Mouse (Mus musculus) embryonic facial prominence, embryonic 11.5 days (tissue): ENCODE measurements around the gene 1700013G24Rik. TPM values are rescaled to one million over a fixed set of nuclear protein-coding genes. Genes with fewer than 3 reads are reported as not detected.
"Not testable (repeated sequence)": the region's sequence is repeated elsewhere in the genome, so short reads cannot be mapped to it uniquely, and the experiment has no call there.

Experiments
- ATAC-seq: fragments of 200-750 bp; cut with Nextera tagmentation; replicated peaks from 2 replicates; pipeline ENCODE4 v1.8.0; 2017; ENCODE audit warnings: low read depth; ENCODE audit not compliant: insufficient number of reproducible peaks, low FRiP score, low TSS enrichment
- DNase-seq: peaks from one replicate; pipeline ENCODE4 v3.0.0-alpha.2; 2015; ENCODE audit warnings: low spot score
- H3K27ac ChIP-seq: fragments of 300-500 bp; sonication (generic); replicated peaks from 2 replicates; pipeline ENCODE4 v1.5.1; 2014; ENCODE audit warnings: mild to moderate bottlenecking, low read depth, low read length, control low read depth
- H3K27me3 ChIP-seq: fragments of 300-500 bp; sonication (generic); 2 replicates; pipeline ENCODE4 v1.6.1; 2014; ENCODE audit warnings: mild to moderate bottlenecking, low read length, moderate library complexity, mixed read lengths; ENCODE audit not compliant: control insufficient read depth, insufficient read depth
- H3K36me3 ChIP-seq: fragments of 300-500 bp; sonication (generic); replicated peaks from 2 replicates; pipeline ENCODE4 v1.6.1; 2014; ENCODE audit warnings: low read depth, mild to moderate bottlenecking, low read length, moderate library complexity, mixed read lengths; ENCODE audit not compliant: control insufficient read depth, insufficient read depth
- H3K4me1 ChIP-seq: fragments of 300-500 bp; sonication (generic); 2 replicates; pipeline ENCODE4 v1.6.1; 2014; ENCODE audit warnings: low read length, mixed read lengths; ENCODE audit not compliant: control insufficient read depth, insufficient read depth
- H3K4me2 ChIP-seq: fragments of 300-500 bp; sonication (generic); 2 replicates; pipeline ENCODE4 v1.6.1; 2014; ENCODE audit warnings: low read depth, mild to moderate bottlenecking, control low read depth, low read length, moderate library complexity
- H3K4me3 ChIP-seq: fragments of 300-500 bp; sonication (generic); 2 replicates; pipeline ENCODE4 v1.5.1; 2014; ENCODE audit warnings: low read depth, low read length, control low read depth
- H3K9ac ChIP-seq: fragments of 300-500 bp; sonication (generic); replicated peaks from 2 replicates; pipeline ENCODE4 v1.6.1; 2014; ENCODE audit warnings: mild to moderate bottlenecking, control low read depth, low read length
- H3K9me3 ChIP-seq: fragments of 300-500 bp; sonication (generic); replicated peaks from 2 replicates; pipeline ENCODE4 v1.6.1; 2016; ENCODE audit warnings: mild to moderate bottlenecking, low read length, inconsistent platforms, mixed read lengths; ENCODE audit not compliant: control insufficient read depth
- WGBS: fragments of 180-500 bp; shearing (Covaris S2); extraction: QIAGEN DNeasy Blood & Tissue Kit; methylation state at CpG from one replicate; pipeline ENCODE4 v1.1.7; 2014; 5-methylcytosine and 5-hydroxymethylcytosine counted together
- polyA plus RNA-seq: library from polyadenylated mRNA; unstranded; fragments of >200 nt; fragmentation: Nextera tagmentation; extraction: Ambion mirVana; gene quantifications from 2 replicates; pipeline ENCODE4 v1.2.1, GENCODE M21; 2014

1700013G24Rik gene
- polyA plus RNA-seq, 1 experiment from 2014 or later, result not detected

DNA sequence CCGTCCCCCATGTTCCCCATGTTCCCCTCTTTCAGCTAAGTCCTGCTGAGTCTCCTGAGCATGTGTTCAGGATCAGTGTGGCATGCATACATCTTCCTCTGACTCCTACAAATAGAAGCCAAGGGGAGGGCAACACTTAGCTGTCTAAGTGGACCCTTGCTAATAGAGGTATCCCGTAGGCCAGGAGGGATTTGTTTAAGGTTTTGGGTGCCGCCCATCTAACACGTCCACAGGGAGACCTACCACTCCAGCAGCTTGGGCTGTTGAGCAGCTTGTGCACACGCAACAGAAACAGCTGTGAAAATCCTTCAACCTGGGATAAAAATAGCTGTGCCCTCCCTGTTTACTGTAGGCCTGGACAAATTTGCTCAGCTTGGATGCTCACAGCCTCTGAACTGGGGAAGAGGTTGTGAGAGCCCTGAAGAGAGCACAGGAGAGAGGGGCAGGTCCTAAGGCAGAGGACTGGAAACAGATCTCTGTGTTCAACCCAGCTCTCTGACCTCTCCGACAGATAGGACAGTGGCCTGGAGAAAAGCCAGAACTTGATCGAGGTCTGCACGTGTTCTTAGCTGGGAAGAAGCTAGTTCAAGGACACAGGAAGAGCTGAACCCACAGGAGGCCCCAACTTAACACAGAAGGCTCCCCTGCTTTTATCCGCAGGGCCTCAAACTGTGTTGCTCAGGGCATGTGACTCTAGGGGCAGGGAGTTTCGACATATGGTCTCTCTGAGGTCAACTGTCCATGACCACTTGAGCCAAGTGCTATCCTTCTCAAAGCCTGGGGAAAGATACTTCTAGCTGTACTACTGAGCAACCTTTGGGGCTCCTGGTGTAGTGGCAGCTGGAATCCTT is 20.2 kb upstream of the 1700013G24Rik start:
- H3K9ac ChIP-seq, DNase-seq, H3K4me3 ChIP-seq, H3K27ac ChIP-seq, H3K4me1 ChIP-seq, H3K4me2 ChIP-seq, H3K9me3 ChIP-seq, H3K27me3 ChIP-seq, H3K36me3 ChIP-seq, ATAC-seq: not testable (repeated sequence)
- WGBS, result 79% methylated on average over 10 of the region's 10 CpGs

- Histone ChIP-seq H3K4me2 (no peak overlapping the region), H3K9ac (no peak overlapping the region), H3K4me1 (no peaks in the 10 kb centered on the region), H3K27ac (no peak overlapping the region), H3K4me3 (no peak overlapping the region), H3K27me3 (no peaks in the 10 kb centered on the region), H3K36me3 (no peaks in the 10 kb centered on the region), H3K9me3 (no peaks in the 10 kb centered on the region)
- WGBS, result 88% methylated on average over 8 of the region's 8 CpGs
- DNase-seq, result no peak
- ATAC-seq, result no peak
Observed at GRCm38 (mm10) chr4:137436979-137437669, 16.0 kb upstream of the 1700013G24Rik start.

DNA sequence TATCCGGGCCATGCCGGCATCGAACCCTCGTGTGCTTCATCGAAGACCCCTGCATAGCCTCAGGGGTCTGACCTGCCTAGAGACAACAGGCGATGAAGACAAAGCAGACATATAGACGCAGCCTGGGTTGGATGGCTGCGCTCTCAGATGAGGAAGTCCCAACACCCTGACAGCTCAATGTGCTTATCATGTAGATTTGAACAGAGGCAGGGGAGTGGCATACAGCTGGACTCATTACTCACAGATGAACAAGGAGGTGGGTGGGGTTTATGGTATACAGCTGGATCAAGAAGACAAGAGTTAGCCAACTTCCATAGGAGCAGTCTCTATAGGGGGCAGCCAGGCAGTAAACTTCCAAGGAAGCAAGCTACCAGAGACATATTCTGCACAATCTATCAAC is 14.2 kb upstream of the 1700013G24Rik start:
- ATAC-seq, result no peak
- 88% methylated on average over 8 of the region's 8 CpGs for WGBS
- Histone ChIP-seq H3K27me3 (no peaks in the 10 kb centered on the region), H3K36me3 (no peaks in the 10 kb centered on the region), H3K9ac (no peak overlapping the region), H3K4me1 (no peaks in the 10 kb centered on the region), H3K4me3 (no peak overlapping the region), H3K9me3 (no peaks in the 10 kb centered on the region), H3K27ac (no peak overlapping the region), H3K4me2 (no peak overlapping the region)
- no peak for DNase-seq

GRCm38 (mm10) chr4:137441332-137441731 is 11.8 kb upstream of the 1700013G24Rik start:
- H3K4me2 ChIP-seq, result no peak overlapping the region
- DNase-seq, result no peak
- H3K27ac ChIP-seq, result no peak overlapping the region
- no peak overlapping the region for H3K9ac ChIP-seq
- no peaks in the 10 kb centered on the region for H3K27me3 ChIP-seq
- ATAC-seq, result no peak
- H3K4me1 ChIP-seq, result no peaks in the 10 kb centered on the region
- WGBS, result 78% methylated on average over 4 of the region's 4 CpGs
- H3K36me3 ChIP-seq, result no peaks in the 10 kb centered on the region
- no peaks in the 10 kb centered on the region for H3K9me3 ChIP-seq
- H3K4me3 ChIP-seq, result no peak overlapping the region

DNA sequence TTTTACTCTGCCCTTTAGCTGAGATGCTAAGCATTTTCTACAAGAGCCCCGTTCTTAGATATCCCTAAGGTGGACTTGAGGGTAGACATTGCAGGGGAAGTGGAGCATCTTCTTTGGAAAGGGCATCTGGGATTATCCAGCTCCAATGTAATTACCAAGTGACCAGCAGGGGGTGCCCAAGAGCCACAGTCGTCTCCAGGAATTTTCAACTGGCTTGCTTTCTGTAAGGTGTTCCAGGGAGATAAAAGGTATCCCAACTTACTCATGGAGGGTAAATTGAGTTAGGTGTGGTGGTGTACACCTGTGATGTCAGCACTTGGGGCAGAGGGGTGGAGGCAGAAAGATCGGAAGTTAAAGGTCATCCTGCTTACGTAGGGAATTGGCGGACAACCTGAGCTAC is 9.5 kb upstream of the 1700013G24Rik start:
- Histone ChIP-seq H3K27ac (no peak overlapping the region), H3K9ac (no peak overlapping the region), H3K36me3 (no peaks in the 10 kb centered on the region), H3K4me1 (no peaks in the 10 kb centered on the region), H3K9me3 (no peaks in the 10 kb centered on the region), H3K4me2 (no peak overlapping the region), H3K4me3 (no peak overlapping the region), H3K27me3 (no peaks in the 10 kb centered on the region)
- no peak for ATAC-seq
- WGBS, result 18% methylated on average over 5 of the region's 5 CpGs
- DNase-seq, result peak; percentile 83

GRCm38 (mm10) chr4:137445881-137446280 is 7.2 kb upstream of the 1700013G24Rik start:
- Histone ChIP-seq H3K4me1 (no peaks in the 10 kb centered on the region), H3K4me3 (no peak overlapping the region), H3K4me2 (no peak overlapping the region), H3K36me3 (no peaks in the 10 kb centered on the region), H3K9me3 (no peaks in the 10 kb centered on the region), H3K27me3 (no peaks in the 10 kb centered on the region), H3K9ac (no peak overlapping the region), H3K27ac (no peak overlapping the region)
- 85% methylated on average over 4 of the region's 4 CpGs for WGBS
- ATAC-seq (no peak), DNase-seq (no peak)

GRCm38 (mm10) chr4:137447363-137448196 is 5.5 kb upstream of the 1700013G24Rik start:
- 59% methylated on average over 7 of the region's 7 CpGs for WGBS

More at GRCm38 (mm10) chr4:137447363-137448196, 5.5 kb upstream of the 1700013G24Rik start:
- Histone ChIP-seq H3K9me3 (no peaks in the 10 kb centered on the region), H3K4me3 (no peak overlapping the region), H3K36me3 (no peaks in the 10 kb centered on the region), H3K9ac (no peak overlapping the region), H3K27ac (no peak overlapping the region), H3K4me1 (no peaks in the 10 kb centered on the region), H3K4me2 (no peak overlapping the region), H3K27me3 (no peaks in the 10 kb centered on the region)
- ATAC-seq (no peak), DNase-seq (no peak)
